8 mouse cellular contexts compared by ENCODE assay signal in genomic region chr12:82168820-82169533, GRCm38 (mm10). TPM values are rescaled to one million over a fixed set of nuclear protein-coding genes. Genes with fewer than 3 reads are reported as not detected.
DNase-seq lines count a peak whose midpoint lies in the region; ATAC-seq lines count a peak whose summit lies in the region.

Sipa1l1 (plus strand) TSS chr12:82169320.

- H3K9me3 ChIP-seq in hindbrain, embryonic 13.5 days, result no peaks in the 10 kb centered on the region

- 1% methylated on average over 42 of the region's 43 CpGs for WGBS in hindbrain, embryonic 13.5 days

- H3K9ac ChIP-seq in hindbrain, embryonic 13.5 days, result peak within 1 kb of the TSS; percentile 91

- H3K27me3 ChIP-seq in hindbrain, embryonic 13.5 days, result 0 out of 2 replicates have a peak, but pooled peaks cover 5% of the 10 kb centered on the region

- peak within 1 kb of the TSS; percentile 93 for H3K27ac ChIP-seq in hindbrain, embryonic 13.5 days

- peak; percentile 93 for ATAC-seq in hindbrain, embryonic 13.5 days (ENCODE audit: low FRiP score)

- H3K4me1 ChIP-seq in hindbrain, embryonic 13.5 days (replicated peaks), result peaks cover 36% of the 10 kb centered on the region

- peak; percentile 98 for DNase-seq in NIH3T3 (ENCODE audit: low read depth)
- peak; percentile 98 for DNase-seq in cerebellum, postnatal 10 days
- peak; percentile 94 to 95 for DNase-seq in frontal cortex, postnatal 14 days (ENCODE audit: low spot score in 2 of 2)
- peak; percentile 85 to 89 for DNase-seq in layer of hippocampus, postnatal 25 days (ENCODE audit: extremely low spot score in 1 of 2, low spot score in 1 of 2)
- peak; percentile 97 for DNase-seq in lung, postnatal 25 days (ENCODE audit: low spot score)
- DNase-seq in retina, embryonic 14.5 days (ENCODE audit: low spot score), result peak; percentile 98
- DNase-seq in thymus, postnatal 4 days, result peak; percentile 96

- H3K4me3 ChIP-seq in hindbrain, embryonic 13.5 days, result peak within 1 kb of the TSS; percentile 75

- peak within 1 kb of the TSS; percentile 96 for H3K4me2 ChIP-seq in hindbrain, embryonic 13.5 days

- H3K36me3 ChIP-seq in hindbrain, embryonic 13.5 days, result no peaks in the 10 kb centered on the region

RNA-seq across cellular contexts. Expression of gene Sipa1l1, which starts in this region (rescaled TPM):
- 12.8 and 13.6 TPM in 2 replicates for polyA plus RNA-seq in hindbrain, embryonic 13.5 days (2015; fragmentation: Nextera tagmentation; extraction: Ambion mirVana)
- 100 to 1,000 TPM; 185 to 216 TPM for total RNA-seq in layer of hippocampus, postnatal 25 days (2021)

Comparison
In these comparisons a context has a peak if more than half of its experiments do, and no peak if none do; other contexts are left out.
1. Peak in every context shown above with its lines: DNase-seq, ATAC-seq, H3K4me3 ChIP-seq and H3K27ac ChIP-seq.